In genomic region chr1:69634259-69634658, GRCm38 (mm10) we compare ENCODE assay signal across 16 mouse cellular contexts.
"Had no signal": no experiment of that assay in that cellular context is flagged by ENCODE, and none has a peak within 500 bp of the region (broad histone marks: within the 10 kb centered on the region; RNA-seq: fewer than 3 reads in every experiment).

No protein-coding gene starts in this region.

- H3K4me3 ChIP-seq: neural tube, embryonic 12.5 days; neural tube, embryonic 13.5 days; neural tube, embryonic 15.5 days; stomach, embryonic 15.5 days had no signal

- H3K4me1 ChIP-seq: neural tube, embryonic 12.5 days; neural tube, embryonic 13.5 days; neural tube, embryonic 15.5 days; stomach, embryonic 15.5 days had no signal

- H3K9ac ChIP-seq: neural tube, embryonic 12.5 days; neural tube, embryonic 13.5 days; neural tube, embryonic 15.5 days; stomach, embryonic 15.5 days had no signal

- H3K36me3 ChIP-seq: neural tube, embryonic 12.5 days; neural tube, embryonic 13.5 days; neural tube, embryonic 15.5 days; stomach, embryonic 15.5 days had no signal

- H3K9me3 ChIP-seq: neural tube, embryonic 12.5 days; neural tube, embryonic 13.5 days; neural tube, embryonic 15.5 days; stomach, embryonic 15.5 days had no signal

- H3K4me2 ChIP-seq: neural tube, embryonic 12.5 days; neural tube, embryonic 13.5 days; neural tube, embryonic 15.5 days; stomach, embryonic 15.5 days had no signal

- H3K27ac ChIP-seq: neural tube, embryonic 12.5 days; neural tube, embryonic 13.5 days; neural tube, embryonic 15.5 days; stomach, embryonic 15.5 days had no signal

- DNase-seq: retina, postnatal 1 day; right cerebral cortex, adult 18-20 months; right cerebral cortex, postnatal 14 days; right cerebral cortex, postnatal 25 days; right cerebral cortex, postnatal 4 days; spleen, adult 18-20 months; thymus, adult 18-20 months; thymus, adult 2 months; thymus, postnatal 14 days; thymus, postnatal 25 days; thymus, postnatal 36 days; thymus, postnatal 4 days had no signal

- H3K27me3 ChIP-seq: neural tube, embryonic 12.5 days; neural tube, embryonic 13.5 days; neural tube, embryonic 15.5 days; stomach, embryonic 15.5 days had no signal
